Mouse (Mus musculus) MEL (cell line): Measurements from ENCODE around the gene Coro1b. TPM values are rescaled to one million over a fixed set of nuclear protein-coding genes. Genes with fewer than 3 reads are reported as not detected.

Source experiments
- DNase-seq: peaks from one replicate; pipeline ENCODE4 v3.0.0; 2011; ENCODE audit warnings: low read depth, low spot score
- H3K27ac ChIP-seq: 2 replicates; pipeline ENCODE4 v1.5.1; 2012; ENCODE audit warnings: low read depth, mild to moderate bottlenecking, control low read depth, low read length, moderate library complexity; ENCODE audit not compliant: control insufficient read depth
- H3K27me3 ChIP-seq, 2 experiments: fragments of 150-350 bp in 1 of 2; sonication (generic) in 1 of 2; 2 replicates each; pipeline ENCODE4 v1.6.1; 2012; ENCODE audit warnings: low read length in 2 of 2, mild to moderate bottlenecking in 2 of 2, improper control_type of control experiment in 1 of 2, moderate library complexity in 1 of 2; ENCODE audit not compliant: insufficient read depth in 2 of 2, control insufficient read depth in 1 of 2
- H3K36me3 ChIP-seq, 2 experiments: 2 replicates each; pipeline ENCODE4 v1.6.1; 2012 to 2014; ENCODE audit warnings: low read length in 2 of 2, improper control_type of control experiment in 1 of 2, inconsistent platforms in 1 of 2, mild to moderate bottlenecking in 1 of 2; ENCODE audit not compliant: insufficient read depth in 2 of 2, control insufficient read depth in 1 of 2
- H3K4me1 ChIP-seq, 2 experiments: fragments of 150-350 bp in 1 of 2; sonication (generic) in 1 of 2; 2 replicates each; pipeline ENCODE4 v1.6.1; 2012; ENCODE audit warnings: low read length in 2 of 2, improper control_type of control experiment in 1 of 2, mild to moderate bottlenecking in 1 of 2; ENCODE audit not compliant: insufficient read depth in 2 of 2, control insufficient read depth in 1 of 2
- H3K4me3 ChIP-seq, 2 experiments: fragments of 150-350 bp in 1 of 2; sonication (generic) in 1 of 2; 2 replicates each; pipeline ENCODE4 v1.5.1; 2012; ENCODE audit warnings: low read depth in 2 of 2, low read length in 2 of 2, mild to moderate bottlenecking in 2 of 2, moderate library complexity in 2 of 2, control low read depth in 1 of 2, improper control_type of control experiment in 1 of 2; ENCODE audit not compliant: control insufficient read depth in 1 of 2, insufficient read depth in 1 of 2
- H3K79me2 ChIP-seq: 2 replicates; pipeline ENCODE4 v1.6.1; 2012; ENCODE audit warnings: mild to moderate bottlenecking, low read length, moderate library complexity; ENCODE audit not compliant: control insufficient read depth, poor library complexity, insufficient read depth
- H3K9ac ChIP-seq: 2 replicates; pipeline ENCODE4 v1.6.1; 2012; ENCODE audit warnings: low read depth, mild to moderate bottlenecking, control low read depth, low read length, moderate library complexity; ENCODE audit not compliant: control insufficient read depth, poor library complexity, severe bottlenecking
- H3K9me3 ChIP-seq: fragments of 150-350 bp; sonication (generic); replicated peaks from 2 replicates; pipeline ENCODE4 v1.6.1; 2012; ENCODE audit warnings: mild to moderate bottlenecking, low read length, improper control_type of control experiment, moderate library complexity; ENCODE audit not compliant: insufficient read depth
- BHLHE40 ChIP-seq: IDR thresholded peaks from 2 replicates; pipeline ENCODE4 v1.6.1; 2012; ENCODE audit warnings: low read depth, mild to moderate bottlenecking, inconsistent platforms, low read length, improper control_type of control experiment, borderline replicate concordance
- CHD1 ChIP-seq: IDR thresholded peaks from 2 replicates; pipeline ENCODE4 v1.6.1; 2012; ENCODE audit warnings: low read depth, mild to moderate bottlenecking, inconsistent platforms, low read length, improper control_type of control experiment
- CHD2 ChIP-seq: IDR thresholded peaks from 2 replicates; pipeline ENCODE4 v1.6.1; 2011; ENCODE audit warnings: low read length, improper control_type of control experiment
- EP300 ChIP-seq, 2 experiments: IDR thresholded peaks; 2 replicates each; pipeline ENCODE4 v1.6.1; 2011; ENCODE audit warnings: improper control_type of control experiment in 2 of 2, low read length in 2 of 2, low read depth in 1 of 2, mild to moderate bottlenecking in 1 of 2
- ETS1 ChIP-seq: IDR thresholded peaks from 2 replicates; pipeline ENCODE4 v1.6.1; 2012; ENCODE audit warnings: low read depth, mild to moderate bottlenecking, inconsistent platforms, low read length, improper control_type of control experiment, moderate library complexity
- GATA1 ChIP-seq: IDR thresholded peaks from 2 replicates; pipeline ENCODE4 v1.6.1; 2011; ENCODE audit warnings: low read depth, low read length, improper control_type of control experiment
- KAT2A ChIP-seq: conservative IDR thresholded peaks from 2 replicates; pipeline ENCODE4 v1.6.1; 2012; ENCODE audit warnings: low read depth, low read length, improper control_type of control experiment, inconsistent platforms
- MAFK ChIP-seq: IDR thresholded peaks from 2 replicates; pipeline ENCODE4 v1.6.1; 2011; ENCODE audit warnings: low read depth, mild to moderate bottlenecking, low read length, improper control_type of control experiment, borderline replicate concordance
- MAX ChIP-seq: IDR thresholded peaks from 2 replicates; pipeline ENCODE4 v1.6.1; 2011; ENCODE audit warnings: low read length, improper control_type of control experiment
- MXI1 ChIP-seq: IDR thresholded peaks from 2 replicates; pipeline ENCODE4 v1.6.1; 2011; ENCODE audit warnings: mild to moderate bottlenecking, low read depth, low read length, improper control_type of control experiment
- MYC ChIP-seq: IDR thresholded peaks from 2 replicates; pipeline ENCODE4 v1.6.1; 2011; ENCODE audit warnings: low read depth, mild to moderate bottlenecking, low read length, improper control_type of control experiment, moderate library complexity
- POLR2A ChIP-seq, 2 experiments: IDR thresholded peaks; 2 replicates each; pipeline ENCODE4 v1.6.1; 2011 to 2012; ENCODE audit warnings: low read length in 2 of 2, mild to moderate bottlenecking in 2 of 2, control low read depth in 1 of 2, improper control_type of control experiment in 1 of 2, low read depth in 1 of 2, moderate library complexity in 1 of 2; ENCODE audit not compliant: control insufficient read depth in 1 of 2, insufficient read depth in 1 of 2, poor library complexity in 1 of 2
- POLR2AphosphoS5 ChIP-seq: IDR thresholded peaks from 2 replicates; pipeline ENCODE4 v1.6.1; 2012; ENCODE audit warnings: low read depth, borderline replicate concordance, mild to moderate bottlenecking, inconsistent platforms, low read length, moderate library complexity, mixed read lengths
- SMC3 ChIP-seq: IDR thresholded peaks from 2 replicates; pipeline ENCODE4 v1.6.1; 2011; ENCODE audit warnings: low read depth, low read length, improper control_type of control experiment
- TAL1 ChIP-seq: IDR thresholded peaks from 2 replicates; pipeline ENCODE4 v1.6.1; 2012; ENCODE audit warnings: mild to moderate bottlenecking, inconsistent platforms, low read length, moderate library complexity, mixed read lengths
- TBP ChIP-seq: IDR thresholded peaks from 2 replicates; pipeline ENCODE4 v1.8.0; 2011; ENCODE audit warnings: low read depth, low read length, improper control_type of control experiment
- USF2 ChIP-seq, 2 experiments: IDR thresholded peaks; 2 replicates each; pipeline ENCODE4 v1.6.1; 2011 to 2012; ENCODE audit warnings: improper control_type of control experiment in 2 of 2, low read length in 2 of 2, borderline replicate concordance in 1 of 2, inconsistent platforms in 1 of 2, low read depth in 1 of 2, mild to moderate bottlenecking in 1 of 2; ENCODE audit not compliant: insufficient read depth in 1 of 2
- ZC3H11A ChIP-seq: IDR thresholded peaks from 2 replicates; pipeline ENCODE4 v1.6.1; 2012; ENCODE audit warnings: low read depth, mild to moderate bottlenecking, inconsistent platforms, low read length, improper control_type of control experiment
- ZKSCAN1 ChIP-seq: IDR thresholded peaks from 2 replicates; pipeline ENCODE4 v1.6.1; 2012; ENCODE audit warnings: low read depth, mild to moderate bottlenecking, inconsistent platforms, low read length, improper control_type of control experiment, moderate library complexity
- polyA plus RNA-seq, 2 experiments: library from polyadenylated mRNA; stranded (reverse) in 1 of 2; unstranded in 1 of 2; fragments of >175 nt in 1 of 2; fragments of >200 nt in 1 of 2; gene quantifications; 2 replicates each; pipeline versions ENCODE4 v1.2.1 to v1.2.4; 2012; ENCODE audit warnings: low replicate concordance in 2 of 2, low read depth in 1 of 2; ENCODE audit not compliant: insufficient read length in 2 of 2, insufficient read depth in 1 of 2, missing spikeins in 1 of 2
- total RNA-seq: library from RNA; depleted of rRNA; stranded (reverse); fragments of 300-350 nt; gene quantifications from 2 replicates; pipeline ENCODE4 v1.2.3, GENCODE M21; 2012

Gene Coro1b
- total and polyA plus RNA-seq, 3 experiments, result 55.5 to 111 TPM; not detected in 1

DNA sequence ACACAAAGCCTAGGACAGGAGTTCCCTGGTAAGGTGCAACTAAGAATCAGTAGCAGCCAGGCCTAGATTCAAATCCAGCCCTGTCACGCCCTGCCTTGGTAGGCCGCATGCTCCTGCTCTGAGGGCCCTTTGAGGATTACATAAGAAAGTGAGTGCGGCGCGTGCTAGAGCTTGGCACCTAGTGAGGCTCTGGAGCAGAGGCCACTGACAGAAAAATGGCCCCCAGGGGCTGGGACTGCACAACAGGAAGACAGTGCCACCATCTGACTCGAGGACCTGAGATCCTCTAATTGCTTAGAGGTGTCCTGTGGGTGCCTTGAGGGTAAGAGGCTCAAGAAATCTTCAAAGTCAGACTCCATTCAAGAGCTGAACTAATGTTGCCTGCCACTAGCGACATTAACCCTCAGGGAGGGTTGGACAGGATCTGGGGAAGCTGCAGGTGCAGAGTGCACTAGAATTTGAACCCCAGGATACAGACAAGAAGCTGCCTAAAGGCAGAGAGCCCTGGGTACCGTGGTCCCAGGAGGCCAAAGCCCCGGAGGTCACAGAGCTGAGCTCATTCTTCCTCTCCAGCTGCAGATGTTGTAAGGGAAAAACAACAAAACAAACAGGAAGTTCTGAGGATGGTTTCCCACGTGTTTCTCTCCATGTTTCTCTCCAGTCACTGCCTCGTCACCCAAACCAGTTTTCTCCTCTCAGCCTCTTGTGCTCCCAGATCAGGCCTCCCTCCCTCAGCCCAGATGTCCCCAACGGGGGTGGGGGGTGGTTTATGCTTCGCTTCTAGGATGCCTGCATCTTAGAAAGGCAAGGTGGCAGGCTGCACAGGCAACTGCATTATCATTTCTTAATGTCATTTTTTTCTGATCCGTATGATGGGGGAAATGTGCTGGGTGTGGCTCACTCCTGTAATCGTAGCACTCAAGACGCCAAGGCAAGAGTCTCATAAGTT, 3.6 kb upstream of the Coro1b start:
- H3K27me3 ChIP-seq, result no peaks in the 10 kb centered on the region; a peak in 1 of 4 replicates
- H3K27ac ChIP-seq, result no peak overlapping the region
- peaks cover 5 to 13% of the 10 kb centered on the region in 2 experiments; a peak in 3 of 4 replicates for H3K4me1 ChIP-seq
- H3K79me2 ChIP-seq, result peaks cover 8% of the 10 kb centered on the region
- no peak for TF ChIP-seq ZC3H11A
- no peak for TF ChIP-seq MYC
- H3K36me3 ChIP-seq, result peaks cover 0 to 3% of the 10 kb centered on the region in 2 experiments; a peak in 1 of 4 replicates
- no peak overlapping the region for H3K9ac ChIP-seq
- H3K4me3 ChIP-seq, result no peak overlapping the region
- H3K9me3 ChIP-seq, result no peaks in the 10 kb centered on the region
- no peak for DNase-seq

DNA sequence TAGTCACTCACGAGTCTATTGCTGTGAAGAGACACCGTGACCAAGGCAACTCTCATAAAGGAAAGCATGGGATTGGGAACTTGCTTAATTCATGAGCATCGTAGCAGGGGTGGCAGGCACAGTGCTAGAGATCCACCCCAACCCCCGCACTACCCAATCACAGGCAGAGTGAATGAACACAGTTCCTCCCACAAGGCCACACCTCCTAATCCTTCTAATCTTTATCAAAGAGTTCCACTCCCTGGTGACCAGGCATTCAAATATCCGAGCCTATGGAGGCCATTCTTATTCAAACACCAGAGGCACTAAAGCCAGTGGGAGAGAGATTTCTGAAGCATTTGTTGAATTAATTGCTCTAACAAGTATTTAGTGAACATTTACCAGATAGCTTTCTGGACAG, 2.5 kb upstream of the Coro1b start:
- H3K4me1 ChIP-seq, result peaks cover 5 to 14% of the 10 kb centered on the region in 2 experiments; a peak in 3 of 4 replicates
- no peak overlapping the region for H3K27ac ChIP-seq
- H3K9ac ChIP-seq, result no peak overlapping the region
- peaks cover 9% of the 10 kb centered on the region for H3K79me2 ChIP-seq
- H3K9me3 ChIP-seq, result no peaks in the 10 kb centered on the region
- H3K27me3 ChIP-seq, result no peaks in the 10 kb centered on the region
- no peak for DNase-seq
- no peak overlapping the region for H3K4me3 ChIP-seq
- peaks cover 0 to 3% of the 10 kb centered on the region in 2 experiments; a peak in 1 of 4 replicates for H3K36me3 ChIP-seq
- TF ChIP-seq CHD1 (no peak), ZKSCAN1 (no peak), MXI1 (no peak), USF2 (IDR thresholded peaks at IDR 0.05; ENCODE audit: borderline replicate concordance in 1 of 2, insufficient read depth in 1 of 2, low read depth in 1 of 2, low read length in 2 of 2) (no peak), SMC3 (no peak), CHD2 (no peak), TBP (no peak), BHLHE40 (no peak), MYC (no peak), GATA1 (no peak), POLR2AphosphoS5 (no peak), ZC3H11A (no peak), MAFK (no peak), KAT2A (no peak), POLR2A (IDR thresholded peaks at IDR 0.05; ENCODE audit: control insufficient read depth in 1 of 2, insufficient read depth in 1 of 2, low read depth in 1 of 2, low read length in 2 of 2, poor library complexity in 1 of 2) (no peak), MAX (no peak), TAL1 (no peak), EP300 (IDR thresholded peaks at IDR 0.05; ENCODE audit: low read depth in 1 of 2, low read length in 2 of 2) (no peak), ETS1 (no peak)
